Mouse (Mus musculus) erythroblast, embryonic 14.5 days (primary cell): ENCODE results near the gene Pla2g2d.

Experiments
- GATA1 ChIP-seq: IDR thresholded peaks from 2 replicates; pipeline ENCODE4 v1.6.1; 2012; ENCODE audit warnings: low read length, inconsistent platforms, mixed read lengths
- TAL1 ChIP-seq: IDR thresholded peaks from 3 replicates; pipeline ENCODE4 v1.6.1; 2012; ENCODE audit warnings: low read length, inconsistent platforms, mixed read lengths

DNA sequence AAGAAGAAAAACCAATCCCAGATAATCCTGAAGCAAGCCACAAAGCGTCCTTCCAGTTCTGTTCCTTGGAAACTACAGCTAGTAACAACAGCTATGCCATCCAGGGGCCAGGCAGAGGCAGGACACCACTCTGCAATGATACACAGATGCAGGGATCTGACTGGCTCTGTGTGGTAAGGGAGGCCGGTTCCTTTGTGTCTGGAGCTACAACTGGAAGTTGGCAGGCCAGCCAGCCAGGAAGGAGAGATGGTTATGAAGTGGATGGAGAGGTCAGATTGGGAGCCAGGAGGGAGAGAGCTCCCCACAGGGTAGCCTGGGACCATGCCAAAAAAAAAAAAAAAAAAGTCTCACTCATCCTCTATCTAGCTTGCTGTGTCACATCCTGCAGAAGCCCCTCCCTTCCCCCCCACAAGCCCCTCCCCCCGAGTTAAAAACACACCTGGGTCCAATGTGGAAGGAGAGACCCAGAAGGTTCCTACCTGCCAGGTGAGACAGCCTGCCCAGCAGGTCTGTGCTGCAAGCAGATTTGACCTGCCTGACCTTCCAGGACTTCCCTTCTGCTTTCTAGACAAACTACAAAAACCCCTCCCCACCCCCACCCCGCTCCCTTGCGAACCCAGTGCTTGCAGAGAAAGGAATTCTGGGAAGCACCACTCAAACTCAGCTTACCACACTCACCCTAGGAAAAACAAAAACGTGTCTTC lies 21.1 kb downstream of the Pla2g2d start:
- TF ChIP-seq TAL1 (no peak), GATA1 (no peak)
